Mouse (Mus musculus) liver, postnatal 0 days (tissue): ENCODE measurements at regions not wholly inside any gene's neighbourhood (a gene's known extent, or its start where the extent isn't known, plus 50 kb on each side); places are given as distances from the start of the nearest gene placed in this dataset.
A peak's percentile ranks its signal among the peaks of the same experiment; 100 is the strongest.

Source experiments
- ATAC-seq: fragments of 200-750 bp; cut with Nextera tagmentation; 2 replicates; pipeline ENCODE4 v1.8.0; 2017; ENCODE audit warnings: mild to moderate bottlenecking, moderate library complexity
- DNase-seq: peaks from one replicate; pipeline ENCODE4 v3.0.0-alpha.2; 2016
- H3K27ac ChIP-seq: fragments of 300-500 bp; sonication (generic); 2 replicates; pipeline ENCODE4 v1.5.1; 2014; ENCODE audit warnings: antibody characterized with exemption, moderate library complexity, mild to moderate bottlenecking, low read depth
- H3K27me3 ChIP-seq: fragments of 300-500 bp; sonication (generic); 2 replicates; pipeline ENCODE4 v1.6.1; 2014; ENCODE audit warnings: low read length, control low read depth, mixed read lengths; ENCODE audit not compliant: insufficient read depth
- H3K36me3 ChIP-seq: fragments of 300-500 bp; sonication (generic); replicated peaks from 2 replicates; pipeline ENCODE4 v1.6.1; 2014; ENCODE audit warnings: mild to moderate bottlenecking, control low read depth, low read length, moderate library complexity, mixed read lengths; ENCODE audit not compliant: insufficient read depth
- H3K4me1 ChIP-seq: fragments of 300-500 bp; sonication (generic); 2 replicates; pipeline ENCODE4 v1.6.1; 2014; ENCODE audit warnings: antibody characterized with exemption, mild to moderate bottlenecking, control low read depth; ENCODE audit not compliant: insufficient read depth
- H3K4me2 ChIP-seq: fragments of 300-500 bp; sonication (generic); 2 replicates; pipeline ENCODE4 v1.6.1; 2014; ENCODE audit warnings: low read depth, mild to moderate bottlenecking, low read length, moderate library complexity, mixed read lengths
- H3K4me3 ChIP-seq: fragments of 300-500 bp; sonication (generic); 2 replicates; pipeline ENCODE4 v1.5.1; 2014; ENCODE audit warnings: low read depth, low read length
- H3K9ac ChIP-seq: fragments of 300-500 bp; sonication (generic); replicated peaks from 2 replicates; pipeline ENCODE4 v1.6.1; 2014; ENCODE audit warnings: mild to moderate bottlenecking, moderate library complexity
- H3K9me3 ChIP-seq: fragments of 300-500 bp; sonication (generic); 2 replicates; pipeline ENCODE4 v1.6.1; 2016; ENCODE audit warnings: mild to moderate bottlenecking, control low read depth, low read length, mixed read lengths
- CTCF ChIP-seq: sonication (generic); IDR thresholded peaks from 2 replicates; pipeline ENCODE4 v1.5.1; 2016; ENCODE audit warnings: antibody characterized with exemption, low read depth
- EP300 ChIP-seq: IDR thresholded peaks from 2 replicates; pipeline ENCODE4 v1.6.1; 2016; ENCODE audit warnings: antibody characterized with exemption, low read depth, mild to moderate bottlenecking
- WGBS: fragments of 180-500 bp; shearing (Covaris S2); extraction: QIAGEN DNeasy Blood & Tissue Kit; methylation state at CpG from one replicate; pipeline ENCODE4 v1.1.7; 2014; ENCODE audit not compliant: insufficient replicate concordance; 5-methylcytosine and 5-hydroxymethylcytosine counted together

- ATAC-seq = no peak
- Histone ChIP-seq H3K9ac (no peak overlapping the region), H3K4me2 (no peak overlapping the region), H3K36me3 (no peaks in the 10 kb centered on the region), H3K4me3 (no peak overlapping the region), H3K27ac (no peak overlapping the region), H3K4me1 (no peaks in the 10 kb centered on the region; the same call in 1 of the 2 replicates), H3K9me3 (peaks cover 5% of the 10 kb centered on the region; the same call in 1 of the 2 replicates), H3K27me3 (no peaks in the 10 kb centered on the region)
- peak; percentile 9 for DNase-seq
- TF ChIP-seq EP300 (no peak), CTCF (no peak)
- 72% methylated on average over 1 of the region's 1 CpGs for WGBS
These were observed 107.4 kb upstream of the Bcl6 start for GRCm38 (mm10) chr16:24096076-24096475.

GRCm38 (mm10) chr16:24095630-24096029 lies 107.0 kb upstream of the Bcl6 start:
- Histone ChIP-seq H3K27ac (no peak overlapping the region), H3K4me3 (no peak overlapping the region), H3K9ac (no peak overlapping the region), H3K36me3 (no peaks in the 10 kb centered on the region), H3K9me3 (peaks cover 5% of the 10 kb centered on the region; the same call in 1 of the 2 replicates), H3K4me1 (peaks cover under 1% of the 10 kb centered on the region; the same call in 1 of the 2 replicates), H3K4me2 (no peak overlapping the region), H3K27me3 (no peaks in the 10 kb centered on the region)
- WGBS = 76% methylated on average over 4 of the region's 4 CpGs
- TF ChIP-seq CTCF = no peak
- no peak for TF ChIP-seq EP300
- peak; percentile 54; the same call in 1 of the 2 replicates for ATAC-seq
- DNase-seq = peak; percentile 6

- WGBS = 74% methylated on average over 6 of the region's 6 CpGs
- no peak overlapping the region for H3K4me3 ChIP-seq
These were observed 105.9 kb upstream of the Bcl6 start for GRCm38 (mm10) chr16:24094566-24094965.

GRCm38 (mm10) chr16:24093624-24094023 lies 105.0 kb upstream of the Bcl6 start:
- Histone ChIP-seq H3K36me3 (no peaks in the 10 kb centered on the region), H3K27ac (no peak overlapping the region), H3K9ac (no peak overlapping the region), H3K4me1 (peaks cover 4% of the 10 kb centered on the region; the same call in 1 of the 2 replicates), H3K4me2 (no peak overlapping the region), H3K9me3 (no peaks in the 10 kb centered on the region; the same call in 1 of the 2 replicates), H3K27me3 (no peaks in the 10 kb centered on the region), H3K4me3 (no peak overlapping the region)
- TF ChIP-seq CTCF (no peak), EP300 (no peak)
- ATAC-seq (no peak), DNase-seq (peak; percentile 3)
- WGBS = 75% methylated on average over 8 of the region's 8 CpGs

More at GRCm38 (mm10) chr16:24094566-24094965, 105.9 kb upstream of the Bcl6 start:
- H3K9me3 ChIP-seq = peaks cover 5% of the 10 kb centered on the region; the same call in 1 of the 2 replicates
- no peaks in the 10 kb centered on the region for H3K36me3 ChIP-seq
- no peak for ATAC-seq
- no peak overlapping the region for H3K27ac ChIP-seq
- peak; percentile 2 for DNase-seq
- no peak overlapping the region for H3K9ac ChIP-seq
- peaks cover 4% of the 10 kb centered on the region; the same call in 1 of the 2 replicates for H3K4me1 ChIP-seq
- H3K27me3 ChIP-seq = no peaks in the 10 kb centered on the region
- no peak overlapping the region for H3K4me2 ChIP-seq
- TF ChIP-seq EP300 (no peak), CTCF (no peak)

GRCm38 (mm10) chr16:24092616-24093525 lies 104.2 kb upstream of the Bcl6 start:
- Histone ChIP-seq H3K27ac (no peak overlapping the region), H3K9ac (no peak overlapping the region), H3K4me1 (peaks cover 4% of the 10 kb centered on the region; the same call in 1 of the 2 replicates), H3K9me3 (no peaks in the 10 kb centered on the region), H3K4me2 (no peak overlapping the region), H3K36me3 (no peaks in the 10 kb centered on the region), H3K27me3 (no peaks in the 10 kb centered on the region), H3K4me3 (no peak overlapping the region)
- ATAC-seq (no peak), DNase-seq (no peak)
- 65% methylated on average over 5 of the region's 5 CpGs for WGBS
- TF ChIP-seq CTCF (no peak), EP300 (no peak)

GRCm38 (mm10) chr16:24092136-24092535 lies 103.5 kb upstream of the Bcl6 start:
- DNase-seq (no peak), ATAC-seq (no peak)
- Histone ChIP-seq H3K27ac (no peak overlapping the region), H3K27me3 (no peaks in the 10 kb centered on the region), H3K9ac (no peak overlapping the region), H3K36me3 (no peaks in the 10 kb centered on the region), H3K4me2 (no peak overlapping the region), H3K9me3 (no peaks in the 10 kb centered on the region), H3K4me3 (no peak overlapping the region), H3K4me1 (peaks cover 4% of the 10 kb centered on the region; the same call in 1 of the 2 replicates)
- 77% methylated on average over 4 of the region's 4 CpGs for WGBS
- TF ChIP-seq EP300 = no peak
- TF ChIP-seq CTCF = no peak
